Mouse (Mus musculus): ENCODE data around the gene Slc9a2. TPM values are rescaled to one million over a fixed set of nuclear protein-coding genes. Genes with fewer than 3 reads are reported as not detected.

Slc9a2 gene
- polyA plus RNA-seq (2015; fragmentation: Nextera tagmentation; extraction: Ambion mirVana) = 0.11 and 0.13 TPM in 2 replicates

DNA sequence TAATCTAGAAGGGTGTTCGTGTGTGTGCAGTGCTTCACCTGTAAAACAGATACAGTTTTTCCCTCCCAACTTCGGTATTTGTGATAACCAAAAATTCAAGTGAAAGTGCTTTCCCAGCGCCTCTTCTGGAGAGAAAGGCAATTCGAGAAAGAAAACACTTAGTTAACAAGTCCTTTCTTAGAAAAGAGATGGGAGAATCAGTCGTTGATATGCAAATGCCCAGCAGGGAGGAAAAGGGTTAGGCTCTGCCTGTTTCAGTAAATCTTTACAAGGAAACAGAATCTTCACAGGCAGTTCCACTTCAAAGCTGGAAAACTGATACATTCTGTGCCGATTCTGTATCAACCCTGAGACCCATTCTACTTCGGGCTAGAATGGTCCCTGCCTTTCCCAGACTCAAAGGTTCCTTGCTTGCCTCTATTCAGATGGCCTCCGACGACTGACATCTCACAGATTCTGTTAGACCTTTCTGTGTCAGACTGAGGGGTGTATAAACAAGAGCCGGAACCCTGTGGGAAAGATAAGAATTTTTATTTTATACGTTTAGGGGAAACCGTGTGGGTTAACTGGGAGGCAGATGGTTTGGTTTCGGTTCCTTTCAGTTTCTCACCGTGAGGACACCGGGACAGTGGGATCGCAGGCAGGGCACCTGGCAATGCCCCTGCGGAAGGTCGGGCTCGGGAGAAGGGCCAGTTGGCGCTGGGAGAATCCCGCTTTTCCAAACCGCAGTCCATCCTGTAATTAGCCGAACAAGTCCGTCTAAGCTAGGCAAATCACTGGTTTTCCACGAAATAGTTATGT lies at the start of gene Slc9a2:
Gene Slc9a2, plus strand, starts transcription at position 508 of the 801 bp plus-strand sequence.
- Histone ChIP-seq H3K27ac (ENCODE audit: low read length) (no peak within 1 kb of the TSS), H3K9me3 (ENCODE audit: low read length) (no peaks in the 10 kb centered on the region), H3K4me1 (ENCODE audit: insufficient read depth, low read depth, low read length) (no peaks in the 10 kb centered on the region), H3K27me3 (replicated peaks; ENCODE audit: insufficient read depth, low read length) (peaks cover 33% of the 10 kb centered on the region), H3K4me3 (ENCODE audit: low read depth, low read length) (peak within 1 kb of the TSS; percentile 57), H3K36me3 (ENCODE audit: insufficient read depth, low read length) (no peaks in the 10 kb centered on the region), H3K4me2 (replicated peaks; ENCODE audit: low read depth, low read length) (peak within 1 kb of the TSS; percentile 97), H3K9ac (replicated peaks; ENCODE audit: low read depth) (no peak within 1 kb of the TSS)
- TF ChIP-seq CTCF (IDR thresholded peaks at IDR 0.05) (no peak), EP300 (IDR thresholded peaks at IDR 0.05) (no peak)
- WGBS = 2% methylated on average over 25 of the region's 25 CpGs
- no peak for ATAC-seq
- DNase-seq (ENCODE audit: low spot score) = no peak

DNA sequence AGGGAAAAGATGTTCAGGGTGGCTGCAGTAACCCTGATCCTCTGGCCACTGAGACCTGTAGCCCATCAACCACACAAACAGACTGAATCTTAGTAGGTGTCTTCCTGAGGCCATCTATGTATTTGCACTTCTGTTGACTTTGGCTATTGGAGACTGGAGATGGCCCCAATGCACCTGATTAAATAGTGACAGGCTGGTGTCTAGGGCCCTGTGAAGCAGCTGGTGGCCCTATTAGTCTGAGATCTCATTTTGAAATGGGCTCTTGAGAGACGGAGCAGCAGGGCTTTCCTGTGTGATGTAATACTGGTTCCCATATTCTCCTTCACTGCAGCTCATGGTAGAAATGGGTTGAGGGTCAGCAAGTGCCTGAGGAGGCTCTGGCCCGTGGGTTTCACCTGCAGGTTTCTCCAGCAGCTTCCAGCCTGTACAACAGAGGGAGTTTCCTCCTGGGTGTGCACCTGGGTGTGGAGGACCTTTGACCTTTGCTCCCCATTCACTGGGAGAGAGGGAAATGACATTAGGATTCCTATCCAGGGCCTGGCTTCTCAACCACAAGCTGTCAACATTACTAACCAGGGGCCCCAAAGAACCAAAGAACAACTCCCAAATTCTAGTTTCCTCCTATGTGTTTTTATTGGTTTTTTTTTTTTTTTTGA lies 47.8 kb upstream of the Slc9a2 start:
- no peaks in the 10 kb centered on the region for H3K4me1 ChIP-seq (ENCODE audit: insufficient read depth, low read depth, low read length)
- H3K9ac ChIP-seq (replicated peaks; ENCODE audit: low read depth) = no peak overlapping the region
- H3K9me3 ChIP-seq (ENCODE audit: low read length) = no peaks in the 10 kb centered on the region
- H3K4me2 ChIP-seq (replicated peaks; ENCODE audit: low read depth, low read length) = no peak overlapping the region
- no peak for TF ChIP-seq EP300 (IDR thresholded peaks at IDR 0.05)
- no peak for TF ChIP-seq CTCF (IDR thresholded peaks at IDR 0.05)
- no peaks in the 10 kb centered on the region for H3K27me3 ChIP-seq (replicated peaks; ENCODE audit: insufficient read depth, low read length)
- no peaks in the 10 kb centered on the region for H3K36me3 ChIP-seq (ENCODE audit: insufficient read depth, low read length)
- no peak for DNase-seq (ENCODE audit: low spot score)
- no peak for ATAC-seq
- H3K27ac ChIP-seq (ENCODE audit: low read length) = no peak overlapping the region
- 32% methylated on average over 2 of the region's 2 CpGs for WGBS
- no peak overlapping the region for H3K4me3 ChIP-seq (ENCODE audit: low read depth, low read length)

DNA sequence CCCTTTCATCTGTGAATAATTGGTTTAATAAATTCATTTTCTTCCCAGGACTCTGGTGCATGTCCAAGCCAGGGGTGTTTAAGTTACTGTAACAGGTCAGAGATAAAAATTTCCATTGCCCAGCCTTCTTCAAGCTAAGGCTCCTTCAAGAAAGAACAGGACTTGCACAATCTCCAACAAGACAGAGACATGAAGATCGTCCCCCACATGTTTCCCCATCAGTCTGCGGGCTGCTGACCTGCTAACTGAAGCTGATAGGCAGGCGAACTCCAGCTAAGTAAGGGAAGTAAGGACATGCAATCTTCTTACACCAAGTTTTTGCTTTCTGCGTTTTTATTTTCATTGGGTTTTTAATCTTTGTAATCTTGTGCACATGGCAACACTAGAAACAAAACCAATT lies 45.8 kb upstream of the Slc9a2 start:
- no peak overlapping the region for H3K4me2 ChIP-seq (replicated peaks; ENCODE audit: low read depth, low read length)
- no peak overlapping the region for H3K27ac ChIP-seq (ENCODE audit: low read length)
- no peaks in the 10 kb centered on the region for H3K36me3 ChIP-seq (ENCODE audit: insufficient read depth, low read length)
- no peak for ATAC-seq
- H3K4me3 ChIP-seq (ENCODE audit: low read depth, low read length) = no peak overlapping the region
- no peaks in the 10 kb centered on the region for H3K4me1 ChIP-seq (ENCODE audit: insufficient read depth, low read depth, low read length)
- no peaks in the 10 kb centered on the region for H3K27me3 ChIP-seq (replicated peaks; ENCODE audit: insufficient read depth, low read length)
- no peak for TF ChIP-seq EP300 (IDR thresholded peaks at IDR 0.05)
- no peak for TF ChIP-seq CTCF (IDR thresholded peaks at IDR 0.05)
- WGBS = 74% methylated on average over 4 of the region's 4 CpGs
- peak; percentile 11 for DNase-seq (ENCODE audit: low spot score)
- no peaks in the 10 kb centered on the region for H3K9me3 ChIP-seq (ENCODE audit: low read length)
- no peak overlapping the region for H3K9ac ChIP-seq (replicated peaks; ENCODE audit: low read depth)

DNA sequence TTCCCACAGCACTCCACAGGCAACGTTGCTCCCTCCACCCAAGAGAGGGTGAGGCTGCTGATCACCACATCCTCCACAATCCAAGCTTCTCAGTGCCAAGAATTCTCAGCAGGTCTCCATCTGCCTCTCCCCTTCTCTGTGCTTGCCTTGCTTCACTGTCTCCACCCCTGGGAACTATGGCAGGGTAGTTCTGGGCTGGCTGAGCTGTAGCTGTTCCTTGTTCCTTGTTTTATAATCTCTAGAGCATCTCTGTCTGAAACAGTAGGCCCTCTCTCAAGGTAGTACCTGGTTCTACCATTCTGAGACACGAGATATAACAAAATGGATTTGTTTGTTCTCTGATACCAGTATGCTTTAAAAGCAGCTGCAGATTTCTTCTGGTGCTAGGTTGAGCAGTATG lies 32.1 kb upstream of the Slc9a2 start:
- H3K9ac ChIP-seq (replicated peaks; ENCODE audit: low read depth) = no peak overlapping the region
- no peaks in the 10 kb centered on the region for H3K36me3 ChIP-seq (ENCODE audit: insufficient read depth, low read length)
- ATAC-seq (no peak), DNase-seq (ENCODE audit: low spot score) (no peak)
- 57% methylated on average over 2 of the region's 2 CpGs for WGBS
- no peak overlapping the region for H3K4me2 ChIP-seq (replicated peaks; ENCODE audit: low read depth, low read length)
- no peaks in the 10 kb centered on the region for H3K4me1 ChIP-seq (ENCODE audit: insufficient read depth, low read depth, low read length)
- TF ChIP-seq EP300 (IDR thresholded peaks at IDR 0.05) (no peak), CTCF (IDR thresholded peaks at IDR 0.05) (no peak)
- H3K27ac ChIP-seq (ENCODE audit: low read length) = no peak overlapping the region
- no peak overlapping the region for H3K4me3 ChIP-seq (ENCODE audit: low read depth, low read length)
- no peaks in the 10 kb centered on the region for H3K27me3 ChIP-seq (replicated peaks; ENCODE audit: insufficient read depth, low read length)
- H3K9me3 ChIP-seq (ENCODE audit: low read length) = no peaks in the 10 kb centered on the region

DNA sequence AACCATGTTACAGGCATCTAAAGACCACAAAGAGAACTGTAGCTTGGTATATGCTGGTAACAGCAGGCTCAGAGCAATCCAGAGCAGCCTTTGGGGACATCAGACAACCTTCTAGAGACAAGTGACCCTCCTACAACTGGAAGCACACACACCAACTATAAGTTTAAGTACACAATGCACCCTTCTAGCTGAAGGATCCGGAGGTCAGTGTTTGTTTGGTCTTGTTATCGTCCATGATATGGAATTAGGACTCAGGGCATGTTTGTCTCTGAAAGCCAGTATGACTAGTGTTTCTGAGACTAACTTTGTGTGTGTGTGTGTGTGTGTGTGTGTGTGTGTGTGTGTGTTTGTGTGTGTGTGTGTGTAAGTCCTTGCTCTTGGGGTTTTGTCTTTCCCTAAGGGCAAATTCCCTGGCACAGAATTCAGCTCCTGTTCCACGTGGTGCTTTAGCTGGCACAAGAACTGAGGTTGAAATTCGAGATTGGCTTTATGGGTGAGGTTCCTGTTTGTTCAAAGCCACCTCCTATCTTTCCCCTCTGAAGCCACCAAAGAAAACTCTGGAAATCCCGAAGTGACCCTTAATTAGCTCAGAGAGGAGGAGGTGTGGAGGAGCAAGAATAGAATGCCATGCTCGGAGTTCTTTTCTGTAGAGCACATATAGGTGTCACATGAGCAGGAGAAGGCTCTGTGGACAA lies 29.4 kb upstream of the Slc9a2 start:
- 34% methylated on average over 6 of the region's 6 CpGs for WGBS
- no peak for DNase-seq (ENCODE audit: low spot score)
- TF ChIP-seq CTCF (IDR thresholded peaks at IDR 0.05) = no peak
- no peak for TF ChIP-seq EP300 (IDR thresholded peaks at IDR 0.05)
- Histone ChIP-seq H3K4me1 (ENCODE audit: insufficient read depth, low read depth, low read length) (no peaks in the 10 kb centered on the region), H3K27ac (ENCODE audit: low read length) (no peak overlapping the region), H3K9me3 (ENCODE audit: low read length) (no peaks in the 10 kb centered on the region), H3K36me3 (ENCODE audit: insufficient read depth, low read length) (no peaks in the 10 kb centered on the region), H3K4me3 (ENCODE audit: low read depth, low read length) (no peak overlapping the region), H3K27me3 (replicated peaks; ENCODE audit: insufficient read depth, low read length) (no peaks in the 10 kb centered on the region), H3K4me2 (replicated peaks; ENCODE audit: low read depth, low read length) (no peak overlapping the region), H3K9ac (replicated peaks; ENCODE audit: low read depth) (no peak overlapping the region)
- ATAC-seq = no peak

DNA sequence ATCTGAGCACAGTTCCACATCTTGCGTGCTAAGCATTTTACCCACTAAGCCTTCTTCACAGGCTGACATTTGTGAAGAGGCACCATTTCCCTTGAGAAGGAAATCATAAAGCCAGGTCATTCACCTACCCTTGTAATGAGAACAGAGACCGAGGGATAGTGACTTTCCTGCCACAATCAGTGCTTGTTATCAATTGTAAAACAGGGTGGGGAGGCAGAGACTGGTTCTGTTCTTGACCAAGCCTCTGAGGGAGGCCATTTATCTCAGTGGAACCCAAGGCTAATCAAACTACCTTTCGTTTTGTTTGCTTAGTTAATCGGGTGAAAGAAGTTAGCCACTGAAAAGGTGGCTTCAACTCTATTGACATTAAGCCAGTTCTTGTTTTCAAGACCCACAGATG lies 23.3 kb upstream of the Slc9a2 start:
- Histone ChIP-seq H3K4me2 (replicated peaks; ENCODE audit: low read depth, low read length) (no peak overlapping the region), H3K4me1 (ENCODE audit: insufficient read depth, low read depth, low read length) (no peaks in the 10 kb centered on the region), H3K9me3 (ENCODE audit: low read length) (no peaks in the 10 kb centered on the region), H3K27me3 (replicated peaks; ENCODE audit: insufficient read depth, low read length) (no peaks in the 10 kb centered on the region), H3K27ac (ENCODE audit: low read length) (no peak overlapping the region), H3K36me3 (ENCODE audit: insufficient read depth, low read length) (no peaks in the 10 kb centered on the region), H3K4me3 (ENCODE audit: low read depth, low read length) (no peak overlapping the region), H3K9ac (replicated peaks; ENCODE audit: low read depth) (no peak overlapping the region)
- ATAC-seq (no peak), DNase-seq (ENCODE audit: low spot score) (no peak)
- TF ChIP-seq CTCF (IDR thresholded peaks at IDR 0.05) (no peak), EP300 (IDR thresholded peaks at IDR 0.05) (no peak)
- WGBS = 62% methylated on average over 4 of the region's 4 CpGs
